Mouse (Mus musculus) bone marrow, adult 2 months (tissue): ENCODE results near the gene Rplp0.

Experiments
- CTCF ChIP-seq: fragments of 200-500 bp; IDR thresholded peaks from 2 replicates; pipeline ENCODE4 v1.5.1; 2011; ENCODE audit warnings: low read length, control low read depth; ENCODE audit not compliant: control insufficient read depth, insufficient read depth
- POLR2A ChIP-seq: fragments of 200-500 bp; IDR thresholded peaks from 2 replicates; pipeline ENCODE4 v1.6.1; 2011; ENCODE audit warnings: low read depth, mild to moderate bottlenecking, control low read depth, low read length, borderline replicate concordance; ENCODE audit not compliant: control insufficient read depth

- TF ChIP-seq CTCF (no peak), POLR2A (no peak)
Measured at GRCm38 (mm10) chr5:115574992-115575391, 15.7 kb downstream of the Rplp0 start.
